Mouse (Mus musculus) ES-E14 (cell line): Measurements from ENCODE around the gene Nrn1. TPM values are rescaled to one million over a fixed set of nuclear protein-coding genes. Genes with fewer than 3 reads are reported as not detected.

Experiments
- DNase-seq: peaks from one replicate; pipeline ENCODE4 v3.0.0-alpha.2; 2013; ENCODE audit warnings: low read depth, low spot score
- H3K27ac ChIP-seq: 2 replicates; pipeline ENCODE4 v1.5.1; 2012; ENCODE audit warnings: low read depth, mild to moderate bottlenecking, low read length, moderate library complexity, mixed read lengths; ENCODE audit not compliant: poor library complexity, insufficient read depth, severe bottlenecking
- H3K36me3 ChIP-seq: 2 replicates; pipeline ENCODE4 v1.6.1; 2012; ENCODE audit warnings: mild to moderate bottlenecking, low read length, moderate library complexity, mixed read lengths; ENCODE audit not compliant: control insufficient read depth, poor library complexity, insufficient read depth, severe bottlenecking
- H3K4me1 ChIP-seq, 2 experiments: fragments of 150-350 bp in 1 of 2; sonication (generic) in 1 of 2; 2 replicates each; pipeline ENCODE4 v1.6.1; 2012; ENCODE audit warnings: low read length in 2 of 2, mild to moderate bottlenecking in 1 of 2, mixed read lengths in 1 of 2; ENCODE audit not compliant: control insufficient read depth in 2 of 2, insufficient read depth in 2 of 2, poor library complexity in 1 of 2
- H3K4me3 ChIP-seq, 2 experiments: fragments of 150-350 bp in 1 of 2; sonication (generic) in 1 of 2; 2 replicates each; pipeline ENCODE4 v1.5.1; 2012; ENCODE audit warnings: low read length in 2 of 2, low read depth in 1 of 2, mild to moderate bottlenecking in 1 of 2, mixed read lengths in 1 of 2; ENCODE audit not compliant: insufficient read depth in 1 of 2, poor library complexity in 1 of 2, severe bottlenecking in 1 of 2
- H3K9ac ChIP-seq: 2 replicates; pipeline ENCODE4 v1.6.1; 2012; ENCODE audit warnings: low read depth, mild to moderate bottlenecking, low read length, mixed read lengths; ENCODE audit not compliant: poor library complexity, insufficient read depth, severe bottlenecking
- H3K9me3 ChIP-seq: fragments of 150-350 bp; sonication (generic); 2 replicates; pipeline ENCODE4 v1.6.1; 2012; ENCODE audit warnings: low read depth, mild to moderate bottlenecking, low read length; ENCODE audit not compliant: control insufficient read depth, insufficient read depth
- CHD2 ChIP-seq: IDR thresholded peaks from 2 replicates; pipeline ENCODE4 v1.6.1; 2014; ENCODE audit warnings: mild to moderate bottlenecking, low read depth, low read length, inconsistent platforms
- HCFC1 ChIP-seq: IDR thresholded peaks from 2 replicates; pipeline ENCODE4 v1.6.1; 2012; ENCODE audit warnings: low read length, inconsistent platforms, borderline replicate concordance; ENCODE audit not compliant: insufficient read depth
- MAFK ChIP-seq: IDR thresholded peaks from 2 replicates; pipeline ENCODE4 v1.6.1; 2014; ENCODE audit warnings: mild to moderate bottlenecking, low read depth, low read length, inconsistent platforms; ENCODE audit not compliant: insufficient read depth
- ZC3H11A ChIP-seq: IDR thresholded peaks from 2 replicates; pipeline ENCODE4 v1.6.1; 2012; ENCODE audit warnings: low read depth, mild to moderate bottlenecking, inconsistent platforms, low read length, borderline replicate concordance
- ZNF384 ChIP-seq: IDR thresholded peaks from 2 replicates; pipeline ENCODE4 v1.6.1; 2012; ENCODE audit warnings: low read depth, low read length, inconsistent platforms
- in situ Hi-C, 2 experiments: fragments of 600-800 bp; cut with MboI; formaldehyde crosslinking; loops; one replicate each; pipeline ENCODE4 v1.15.1; 2025; ENCODE audit warnings: low sequenced_read_pairs in 2 of 2, inconsistent platforms in 1 of 2; ENCODE audit not compliant: unreplicated experiment in 2 of 2
- total RNA-seq: library from RNA; depleted of rRNA; stranded (reverse); fragments of 300-350 nt; gene quantifications from 2 replicates; pipeline ENCODE4 v1.2.3, GENCODE M21; 2012; rRNA removed

The Nrn1 gene
- total RNA-seq, result 0.27 TPM in 1 of 2 replicates, not detected in the other

GRCm38 (mm10) chr13:36734731-36735571 is at the start of gene Nrn1:
Gene Nrn1, minus strand, starts transcription at chr13:36735131.
- Histone ChIP-seq H3K4me3 (peak within 1 kb of the TSS; percentile 59 to 74), H3K9ac (no peak within 1 kb of the TSS), H3K27ac (no peak within 1 kb of the TSS), H3K9me3 (no peaks in the 10 kb centered on the region), H3K4me1 (peaks cover 0 to 1% of the 10 kb centered on the region in 2 experiments; a peak in 1 of 4 replicates), H3K36me3 (no peaks in the 10 kb centered on the region)
- TF ChIP-seq MAFK (no peak), ZNF384 (no peak), ZC3H11A (no peak), CHD2 (no peak), HCFC1 (no peak)
- DNase-seq, result no peak
- in situ Hi-C loops, result no loop called here

DNA sequence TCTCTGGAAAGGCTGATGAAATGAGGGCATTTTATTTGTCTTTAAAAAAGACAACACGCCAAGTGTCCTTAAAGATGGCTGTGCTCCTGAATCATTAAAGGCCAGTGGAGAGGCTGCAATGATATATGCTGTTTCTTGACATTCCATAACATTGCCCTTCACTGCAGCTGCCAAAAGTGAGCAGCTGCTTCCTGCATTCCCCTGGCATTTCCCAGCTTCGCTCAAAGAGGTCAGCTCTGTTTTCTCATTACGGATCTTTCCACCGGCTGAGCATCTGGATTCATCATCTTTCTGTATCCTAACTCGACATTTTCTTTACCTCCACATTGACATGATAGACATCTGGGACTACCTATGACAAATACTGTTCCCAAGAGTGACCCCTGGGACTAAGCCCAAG is 44.7 kb upstream of the Nrn1 start:
- no peak for TF ChIP-seq CHD2
- no peak for TF ChIP-seq MAFK
- no peak for TF ChIP-seq ZNF384
- no peak for TF ChIP-seq ZC3H11A

GRCm38 (mm10) chr13:36766801-36767200 is 31.9 kb upstream of the Nrn1 start:
- Histone ChIP-seq H3K36me3 (no peaks in the 10 kb centered on the region), H3K4me1 (no peaks in the 10 kb centered on the region), H3K4me3 (no peak overlapping the region), H3K9ac (no peak overlapping the region), H3K9me3 (no peaks in the 10 kb centered on the region), H3K27ac (no peak overlapping the region)
- no peak for DNase-seq
- no peak for TF ChIP-seq HCFC1
- TF ChIP-seq MAFK, result no peak
- TF ChIP-seq ZC3H11A, result no peak
- TF ChIP-seq CHD2, result no peak
- TF ChIP-seq ZNF384, result no peak
- in situ Hi-C loops, result no loop called here

More for the DNA sequence above, 44.7 kb upstream of the Nrn1 start:
- H3K4me1 ChIP-seq, result no peaks in the 10 kb centered on the region
- no peak overlapping the region for H3K27ac ChIP-seq
- no peak overlapping the region for H3K4me3 ChIP-seq
- no peaks in the 10 kb centered on the region for H3K36me3 ChIP-seq
- no peak overlapping the region for H3K9ac ChIP-seq
- no peak for DNase-seq
- H3K9me3 ChIP-seq, result no peaks in the 10 kb centered on the region
- in situ Hi-C loops, result no loop called here

GRCm38 (mm10) chr13:36751861-36752260 is 16.9 kb upstream of the Nrn1 start:
- no peak for DNase-seq
- Histone ChIP-seq H3K4me1 (no peaks in the 10 kb centered on the region), H3K36me3 (no peaks in the 10 kb centered on the region), H3K4me3 (no peak overlapping the region), H3K9ac (no peak overlapping the region), H3K27ac (no peak overlapping the region), H3K9me3 (no peaks in the 10 kb centered on the region)
- in situ Hi-C loops, result no loop called here
- TF ChIP-seq CHD2, result no peak
- TF ChIP-seq MAFK, result no peak
- no peak for TF ChIP-seq ZNF384
- no peak for TF ChIP-seq HCFC1

GRCm38 (mm10) chr13:36750056-36750455 is 15.1 kb upstream of the Nrn1 start:
- Histone ChIP-seq H3K4me1 (no peaks in the 10 kb centered on the region), H3K36me3 (no peaks in the 10 kb centered on the region), H3K9me3 (no peaks in the 10 kb centered on the region), H3K4me3 (no peak overlapping the region), H3K9ac (no peak overlapping the region), H3K27ac (no peak overlapping the region)
- no peak for DNase-seq
- in situ Hi-C loops, result no loop called here
- TF ChIP-seq HCFC1, result no peak
- no peak for TF ChIP-seq ZNF384
